Mouse (Mus musculus) embryo, embryonic 11 days (tissue): ENCODE results near the gene Dkkl1.
A peak's percentile ranks its signal among the peaks of the same experiment; 100 is the strongest.

ENCODE experiments used
- DNase-seq: peaks from one replicate; pipeline ENCODE4 v3.0.0-alpha.2; 2015

Gene Dkkl1

GRCm38 (mm10) chr7:45229046-45229445 is 17.1 kb upstream of the Dkkl1 start:
- no peak for DNase-seq

- DNase-seq = no peak
These were observed 16.6 kb upstream of the Dkkl1 start for GRCm38 (mm10) chr7:45228548-45228947.

GRCm38 (mm10) chr7:45226421-45226820 is 14.5 kb upstream of the Dkkl1 start:
- no peak for DNase-seq

- no peak for DNase-seq
These were observed 12.9 kb upstream of the Dkkl1 start for GRCm38 (mm10) chr7:45224826-45225225.

- no peak for DNase-seq
These were observed 9.7 kb upstream of the Dkkl1 start for GRCm38 (mm10) chr7:45221680-45222079.

GRCm38 (mm10) chr7:45216442-45217183 is 4.7 kb upstream of the Dkkl1 start:
- DNase-seq = peak; percentile 96

- peak; percentile 90 for DNase-seq
These were observed 3.9 kb upstream of the Dkkl1 start, which contains the start of gene Tead2 for GRCm38 (mm10) chr7:45215673-45216441. Gene Tead2 (plus strand): TSS chr7:45215753.

- no peak for DNase-seq
These were observed 1.8 kb upstream of the Dkkl1 start for GRCm38 (mm10) chr7:45213708-45214107.

GRCm38 (mm10) chr7:45212356-45212755 is 409 bp upstream of the Dkkl1 start:
- no peak for DNase-seq

- DNase-seq = no peak
These were observed 877 bp downstream of the Dkkl1 start for GRCm38 (mm10) chr7:45211070-45211469.

GRCm38 (mm10) chr7:45208260-45208659 is 3.7 kb downstream of the Dkkl1 start:
- no peak for DNase-seq

- peak; percentile 100 for DNase-seq
These were observed 7.4 kb downstream of the Dkkl1 start, which contains the start of gene Ccdc155 for GRCm38 (mm10) chr7:45204380-45205143. Gene Ccdc155 (minus strand): TSS chr7:45204892.

GRCm38 (mm10) chr7:45202654-45203053 is 9.3 kb downstream of the Dkkl1 start:
- DNase-seq = no peak

- no peak for DNase-seq
These were observed 13.0 kb downstream of the Dkkl1 start for GRCm38 (mm10) chr7:45198961-45199360.

GRCm38 (mm10) chr7:45198435-45198834 is 13.5 kb downstream of the Dkkl1 start:
- peak; percentile 83 for DNase-seq

GRCm38 (mm10) chr7:45196994-45197393 is 15.0 kb downstream of the Dkkl1 start:
- DNase-seq = no peak

GRCm38 (mm10) chr7:45196176-45196535 is 15.8 kb downstream of the Dkkl1 start:
- DNase-seq = no peak

- no peak for DNase-seq
These were observed 16.4 kb downstream of the Dkkl1 start for GRCm38 (mm10) chr7:45195341-45196175.

- DNase-seq = no peak
These were observed 17.8 kb downstream of the Dkkl1 start for GRCm38 (mm10) chr7:45193871-45194785.

- no peak for DNase-seq
These were observed 18.5 kb downstream of the Dkkl1 start for GRCm38 (mm10) chr7:45193406-45193805.

- DNase-seq = no peak
These were observed 19.2 kb downstream of the Dkkl1 start for GRCm38 (mm10) chr7:45192585-45193310.
